ENCODE assay signal across 10 mouse cellular contexts in genomic region chr5:101659411-101659971, GRCm38 (mm10). TPM values are rescaled to one million over a fixed set of nuclear protein-coding genes. Genes with fewer than 3 reads are reported as not detected.
DNase-seq lines count a peak whose midpoint lies in the region; ATAC-seq lines count a peak whose summit lies in the region.
"Had no signal": no experiment of that assay in that cellular context is flagged by ENCODE, and none has a peak within 500 bp of the region (broad histone marks: within the 10 kb centered on the region; RNA-seq: fewer than 3 reads in every experiment).

No protein-coding gene starts in this region.

- H3K4me2 ChIP-seq in forebrain, embryonic 11.5 days (ENCODE audit: low read depth, low read length, severe bottlenecking) = peak overlapping the region; percentile 34
- no peak overlapping the region for H3K4me2 ChIP-seq in forebrain, embryonic 15.5 days (replicated peaks)
- peak overlapping the region; percentile 31; the same call in 1 of the 2 replicates for H3K4me2 ChIP-seq in limb, embryonic 15.5 days

- peaks cover 83% of the 10 kb centered on the region for H3K27me3 ChIP-seq in forebrain, embryonic 11.5 days (ENCODE audit: control insufficient read depth, insufficient read depth, low read length)
- H3K27me3 ChIP-seq in forebrain, embryonic 15.5 days = peaks cover 88% of the 10 kb centered on the region
- peaks cover 92% of the 10 kb centered on the region for H3K27me3 ChIP-seq in limb, embryonic 15.5 days

- 0% methylated on average over 39 of the region's 39 CpGs for WGBS in forebrain, embryonic 11.5 days
- WGBS in forebrain, embryonic 15.5 days = under 1% methylated on average over 39 of the region's 39 CpGs
- WGBS in limb, embryonic 15.5 days = 2% methylated on average over 38 of the region's 39 CpGs

- H3K27ac ChIP-seq in forebrain, embryonic 11.5 days (ENCODE audit: low read depth, low read length) = no peak overlapping the region
- no peak overlapping the region for H3K27ac ChIP-seq in forebrain, embryonic 15.5 days (replicated peaks)
- H3K27ac ChIP-seq in limb, embryonic 15.5 days = no peak overlapping the region

- H3K4me3 ChIP-seq in forebrain, embryonic 11.5 days (ENCODE audit: low read depth, low read length) = peak overlapping the region; percentile 18
- no peak overlapping the region for H3K4me3 ChIP-seq in forebrain, embryonic 15.5 days
- H3K4me3 ChIP-seq in limb, embryonic 15.5 days = peak overlapping the region; percentile 16

- no peaks in the 10 kb centered on the region for H3K9me3 ChIP-seq in forebrain, embryonic 11.5 days (ENCODE audit: control insufficient read depth, low read length)
- H3K9me3 ChIP-seq in forebrain, embryonic 15.5 days = no peaks in the 10 kb centered on the region
- no peaks in the 10 kb centered on the region for H3K9me3 ChIP-seq in limb, embryonic 15.5 days

- H3K4me1 ChIP-seq in forebrain, embryonic 11.5 days (replicated peaks; ENCODE audit: control insufficient read depth, insufficient read depth, low read length) = peaks cover 19% of the 10 kb centered on the region
- H3K4me1 ChIP-seq in forebrain, embryonic 15.5 days = peaks cover 18% of the 10 kb centered on the region
- peaks cover 26% of the 10 kb centered on the region for H3K4me1 ChIP-seq in limb, embryonic 15.5 days

- no peaks in the 10 kb centered on the region for H3K36me3 ChIP-seq in forebrain, embryonic 11.5 days (ENCODE audit: control insufficient read depth, insufficient read depth, low read length)
- no peaks in the 10 kb centered on the region for H3K36me3 ChIP-seq in forebrain, embryonic 15.5 days
- no peaks in the 10 kb centered on the region for H3K36me3 ChIP-seq in limb, embryonic 15.5 days

- H3K9ac ChIP-seq in forebrain, embryonic 11.5 days (ENCODE audit: low read length) = no peak overlapping the region; the same call in 1 of the 2 replicates
- H3K9ac ChIP-seq in forebrain, embryonic 15.5 days (replicated peaks) = no peak overlapping the region
- no peak overlapping the region for H3K9ac ChIP-seq in limb, embryonic 15.5 days

- peak; percentile 76 for DNase-seq in forebrain, embryonic 11.5 days (ENCODE audit: low spot score)
- peak; percentile 10 for DNase-seq in thymus, postnatal 4 days
- no peak for DNase-seq in thymus, postnatal 36 days
- no peak for DNase-seq in spleen, postnatal 36 days (ENCODE audit: low spot score in 2 of 2)
- DNase-seq in layer of hippocampus, postnatal 36 days = no peak
- DNase-seq in adrenal gland, postnatal 14 days = no peak
- DNase-seq: adrenal gland, postnatal 10 days; right cerebral cortex, adult 18-20 months had no signal

- ATAC-seq in forebrain, embryonic 11.5 days (replicated peaks; ENCODE audit: low FRiP score) = peak; percentile 45
- ATAC-seq in forebrain, embryonic 15.5 days (replicated peaks) = no peak
- ATAC-seq in limb, embryonic 15.5 days (ENCODE audit: insufficient number of reproducible peaks, low FRiP score, low TSS enrichment, low read depth) = no peak

RNA-seq across cellular contexts. Expression of gene Nkx6-1, which starts 5.3 kb away (rescaled TPM):
- 1.2 and 1.3 TPM in 2 replicates for polyA plus RNA-seq in forebrain, embryonic 11.5 days (2014; fragmentation: Nextera tagmentation; extraction: Ambion mirVana)
- polyA plus RNA-seq in forebrain, embryonic 15.5 days (2015; fragmentation: Nextera tagmentation; extraction: Ambion mirVana) = 0.18 and 0.32 TPM in 2 replicates
- polyA plus RNA-seq in limb, embryonic 15.5 days (2015; fragmentation: Nextera tagmentation; extraction: Ambion mirVana) = 0.12 TPM in 1 of 2 replicates, not detected in the other
- total RNA-seq in layer of hippocampus, postnatal 36 days (2021) = under 1 TPM; 0.30 to 0.42 TPM
- total RNA-seq in adrenal gland, postnatal 14 days (2021) = 0.15 TPM in 1 of 2 replicates, not detected in the other

Comparison
In these comparisons a context has a peak if more than half of its experiments do, and no peak if none do; other contexts are left out.
1. DNase-seq: peak in forebrain, embryonic 11.5 days (single experiment) and thymus, postnatal 4 days (single experiment); none in thymus, postnatal 36 days (0 of 2), spleen, postnatal 36 days (0 of 2), layer of hippocampus, postnatal 36 days (0 of 2) and adrenal gland, postnatal 14 days (single experiment).